Mouse (Mus musculus) limb, embryonic 15.5 days (tissue): ENCODE data around the gene Wipf2. TPM values are rescaled to one million over a fixed set of nuclear protein-coding genes. Genes with fewer than 3 reads are reported as not detected.

ENCODE experiments used
- ATAC-seq: fragments of 200-750 bp; cut with Nextera tagmentation; 2 replicates; pipeline ENCODE4 v1.8.0; 2017; ENCODE audit warnings: low read depth, moderate TSS enrichment; ENCODE audit not compliant: insufficient number of reproducible peaks, low FRiP score, low TSS enrichment
- H3K27ac ChIP-seq: fragments of 300-500 bp; sonication (generic); 2 replicates; pipeline ENCODE4 v1.5.1; 2015; ENCODE audit warnings: moderate library complexity, mild to moderate bottlenecking, inconsistent platforms
- H3K27me3 ChIP-seq: fragments of 300-500 bp; sonication (generic); 2 replicates; pipeline ENCODE4 v1.6.1; 2015; ENCODE audit warnings: inconsistent platforms
- H3K36me3 ChIP-seq: fragments of 300-500 bp; sonication (generic); 2 replicates; pipeline ENCODE4 v1.6.1; 2015; ENCODE audit warnings: inconsistent platforms
- H3K4me1 ChIP-seq: fragments of 300-500 bp; sonication (generic); 2 replicates; pipeline ENCODE4 v1.6.1; 2015; ENCODE audit warnings: inconsistent platforms
- H3K4me2 ChIP-seq: fragments of 300-500 bp; sonication (generic); 2 replicates; pipeline ENCODE4 v1.6.1; 2015; ENCODE audit warnings: mild to moderate bottlenecking, inconsistent platforms
- H3K4me3 ChIP-seq: fragments of 300-500 bp; sonication (generic); 2 replicates; pipeline ENCODE4 v1.5.1; 2015; ENCODE audit warnings: mild to moderate bottlenecking, inconsistent platforms
- H3K9ac ChIP-seq: fragments of 300-500 bp; sonication (generic); 2 replicates; pipeline ENCODE4 v1.6.1; 2015; ENCODE audit warnings: inconsistent platforms
- H3K9me3 ChIP-seq: fragments of 300-500 bp; sonication (generic); 2 replicates; pipeline ENCODE4 v1.6.1; 2016; ENCODE audit warnings: inconsistent platforms
- WGBS: fragments of 180-500 bp; shearing (Covaris S2); methylation state at CpG from one replicate; pipeline ENCODE4 v1.1.7; 2015; 5-methylcytosine and 5-hydroxymethylcytosine counted together
- polyA plus RNA-seq: library from polyadenylated mRNA; unstranded; fragments of >200 nt; fragmentation: Nextera tagmentation; extraction: Ambion mirVana; gene quantifications from 2 replicates; pipeline ENCODE4 v1.2.1, GENCODE M21; 2015

Wipf2 gene
- polyA plus RNA-seq, 1 experiment from 2014 or later: 4.2 TPM

DNA sequence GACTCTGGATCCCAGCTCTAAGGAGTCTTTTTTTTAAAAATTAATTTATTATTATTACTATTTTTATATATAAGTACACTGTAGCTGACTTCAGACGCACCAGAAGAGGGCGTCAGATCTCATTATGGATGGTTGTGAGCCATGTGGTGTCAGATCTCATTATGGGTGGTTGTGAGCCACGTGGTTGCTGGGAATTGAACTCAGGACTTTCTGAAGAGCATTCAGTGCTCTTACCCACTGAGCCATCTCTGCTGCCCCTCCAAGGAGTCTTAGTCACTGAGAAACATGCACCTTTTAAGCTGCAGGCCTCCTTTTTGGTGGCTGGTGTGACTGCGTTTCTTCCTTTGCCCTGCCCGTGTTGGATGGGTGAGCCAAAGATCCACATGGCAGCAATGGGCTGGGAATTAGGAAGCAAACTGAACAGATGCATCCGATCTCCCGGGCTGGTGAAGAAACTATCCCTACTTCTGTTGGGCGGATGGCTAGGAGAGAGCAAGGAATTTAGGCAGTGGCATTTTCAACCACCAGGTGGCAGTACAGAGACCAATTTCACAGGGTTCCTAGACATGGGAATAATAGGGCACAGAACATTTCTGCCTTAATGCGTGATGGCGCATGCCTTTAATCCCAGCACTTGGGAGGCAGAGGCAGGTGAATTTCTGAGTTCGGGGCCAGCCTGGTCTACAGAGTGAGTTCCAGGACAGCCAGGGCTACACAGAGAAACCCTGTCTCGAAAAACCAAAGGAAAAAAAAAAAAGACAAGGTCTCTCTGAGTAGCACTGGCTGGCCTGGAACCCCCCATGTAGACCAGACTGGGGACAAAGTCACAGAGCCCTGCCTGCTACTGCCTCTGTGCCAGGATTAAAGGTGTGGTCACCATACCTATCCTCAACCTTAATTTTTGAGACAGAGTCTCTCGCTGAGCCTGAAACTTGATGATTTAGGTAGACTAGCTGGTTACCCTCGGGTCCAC, 4.4 kb upstream of the Wipf2 start:
- 37% methylated on average over 14 of the region's 14 CpGs for WGBS
- H3K27me3 ChIP-seq: no peaks in the 10 kb centered on the region
- peaks cover 7% of the 10 kb centered on the region for H3K4me1 ChIP-seq
- H3K4me3 ChIP-seq: no peak overlapping the region
- H3K9me3 ChIP-seq: no peaks in the 10 kb centered on the region
- H3K4me2 ChIP-seq: no peak overlapping the region
- no peak overlapping the region for H3K9ac ChIP-seq
- no peaks in the 10 kb centered on the region for H3K36me3 ChIP-seq
- no peak overlapping the region for H3K27ac ChIP-seq
- ATAC-seq: 0 out of 2 replicates have a peak, but pooled peaks have one; percentile 16

DNA sequence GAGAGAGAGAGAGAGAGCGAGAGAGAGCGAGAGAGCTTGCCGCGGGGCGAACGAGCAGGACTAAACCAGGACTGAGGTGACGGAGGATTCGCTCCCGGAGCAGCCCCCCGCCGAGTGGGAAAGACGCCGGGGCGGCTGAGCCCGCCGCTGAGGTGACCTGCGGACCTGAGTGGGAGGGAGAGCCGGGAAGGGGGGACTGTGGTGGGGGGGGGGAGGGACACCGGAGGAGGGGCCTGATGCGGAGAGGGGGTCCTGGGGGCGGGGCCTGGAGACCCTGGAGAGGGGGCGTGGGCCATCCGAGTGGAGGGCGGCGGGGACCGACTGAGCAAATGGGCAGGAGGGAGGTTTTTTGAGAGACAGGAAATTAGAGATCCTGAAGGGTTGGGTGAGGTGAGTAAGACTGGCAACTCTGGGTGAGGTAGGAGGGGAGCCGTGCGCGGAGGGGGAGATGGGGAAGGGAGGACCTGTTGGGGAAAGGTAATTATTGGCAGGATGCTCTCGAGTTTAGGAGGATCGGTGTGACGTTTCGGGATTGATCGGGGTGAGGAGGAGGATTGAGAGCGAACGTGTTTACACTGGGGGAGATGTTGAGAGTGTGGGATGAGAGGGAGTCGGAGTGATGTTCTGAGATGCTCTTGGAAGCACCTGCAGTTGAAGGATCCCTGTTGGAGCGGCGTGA, 452 bp downstream of the Wipf2 start:
- peak overlapping the region; percentile 65 for H3K4me3 ChIP-seq
- H3K4me1 ChIP-seq: peaks cover 12% of the 10 kb centered on the region
- H3K4me2 ChIP-seq: peak overlapping the region; percentile 57
- no peaks in the 10 kb centered on the region for H3K27me3 ChIP-seq
- H3K27ac ChIP-seq: peak overlapping the region; percentile 93
- 0% methylated on average over 36 of the region's 39 CpGs for WGBS
- ATAC-seq: peak; percentile 64
- no peaks in the 10 kb centered on the region for H3K9me3 ChIP-seq
- H3K9ac ChIP-seq: peak overlapping the region; percentile 65
- peaks cover 16% of the 10 kb centered on the region for H3K36me3 ChIP-seq

DNA sequence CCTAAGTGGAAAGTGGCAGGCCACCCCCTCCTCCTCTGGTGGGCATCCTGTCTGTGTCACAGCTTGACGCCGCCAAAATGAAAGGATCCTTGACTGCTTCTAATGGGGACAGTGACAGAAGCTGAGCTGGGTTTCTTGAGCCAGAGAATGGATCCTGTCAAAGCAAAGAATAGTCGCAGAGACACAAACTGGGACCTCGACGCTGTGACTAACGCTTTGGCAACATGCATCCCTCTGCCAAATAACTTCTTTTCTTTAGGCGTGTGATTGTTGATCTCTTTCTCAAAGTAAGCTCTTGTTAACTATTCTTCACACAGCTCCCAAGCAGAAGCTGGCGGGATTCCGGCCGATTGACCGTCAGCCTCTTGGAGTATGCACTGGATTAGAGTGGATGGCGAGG, 3.9 kb downstream of the Wipf2 start:
- Histone ChIP-seq H3K27ac (no peak overlapping the region), H3K36me3 (peaks cover 28% of the 10 kb centered on the region)
- no peak for ATAC-seq

DNA sequence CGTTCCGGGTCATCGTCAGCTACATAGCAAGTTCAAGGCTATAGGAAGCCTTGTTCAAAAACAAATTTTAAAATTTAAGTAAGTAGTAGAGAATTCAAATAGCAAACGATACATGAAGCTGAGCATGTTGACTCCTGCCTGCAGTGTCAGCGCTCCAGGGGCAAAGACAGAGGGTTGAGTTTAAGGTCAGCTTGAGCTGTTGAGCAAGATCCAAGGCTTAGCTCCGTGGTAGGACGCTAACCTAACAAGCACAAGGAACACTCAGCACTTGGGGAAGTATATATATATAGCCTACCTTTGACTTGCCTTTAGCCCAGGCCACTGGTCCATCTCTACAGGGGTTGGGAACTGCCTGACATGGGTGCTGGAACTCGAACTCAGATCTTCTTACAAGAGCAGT, 6.5 kb downstream of the Wipf2 start:
- Histone ChIP-seq H3K36me3 (peaks cover 34% of the 10 kb centered on the region), H3K4me3 (no peak overlapping the region), H3K4me1 (peaks cover 6% of the 10 kb centered on the region), H3K27me3 (no peaks in the 10 kb centered on the region), H3K9me3 (no peaks in the 10 kb centered on the region), H3K9ac (no peak overlapping the region), H3K4me2 (no peak overlapping the region), H3K27ac (no peak overlapping the region)
- no peak for ATAC-seq
- WGBS: 85% methylated on average over 8 of the region's 8 CpGs

More for the DNA sequence above, 3.9 kb downstream of the Wipf2 start:
- peaks cover 17% of the 10 kb centered on the region for H3K4me1 ChIP-seq
- no peak overlapping the region for H3K4me3 ChIP-seq
- 92% methylated on average over 12 of the region's 12 CpGs for WGBS
- H3K27me3 ChIP-seq: no peaks in the 10 kb centered on the region
- H3K4me2 ChIP-seq: no peak overlapping the region
- no peak overlapping the region for H3K9ac ChIP-seq
- no peaks in the 10 kb centered on the region for H3K9me3 ChIP-seq

- H3K36me3 ChIP-seq: peaks cover 34% of the 10 kb centered on the region
- WGBS: 78% methylated on average over 5 of the region's 5 CpGs
- peaks cover 6% of the 10 kb centered on the region for H3K4me1 ChIP-seq
- H3K27me3 ChIP-seq: no peaks in the 10 kb centered on the region
- no peak overlapping the region for H3K9ac ChIP-seq
- H3K4me2 ChIP-seq: no peak overlapping the region
- ATAC-seq: no peak
- no peak overlapping the region for H3K27ac ChIP-seq
- no peaks in the 10 kb centered on the region for H3K9me3 ChIP-seq
- no peak overlapping the region for H3K4me3 ChIP-seq
These were observed 7.4 kb downstream of the Wipf2 start for GRCm38 (mm10) chr11:98870791-98871190.

GRCm38 (mm10) chr11:98871416-98871815, 8.0 kb downstream of the Wipf2 start:
- 0 out of 2 replicates have a peak overlapping the region, but pooled peaks have one; percentile 2 for H3K27ac ChIP-seq

DNA sequence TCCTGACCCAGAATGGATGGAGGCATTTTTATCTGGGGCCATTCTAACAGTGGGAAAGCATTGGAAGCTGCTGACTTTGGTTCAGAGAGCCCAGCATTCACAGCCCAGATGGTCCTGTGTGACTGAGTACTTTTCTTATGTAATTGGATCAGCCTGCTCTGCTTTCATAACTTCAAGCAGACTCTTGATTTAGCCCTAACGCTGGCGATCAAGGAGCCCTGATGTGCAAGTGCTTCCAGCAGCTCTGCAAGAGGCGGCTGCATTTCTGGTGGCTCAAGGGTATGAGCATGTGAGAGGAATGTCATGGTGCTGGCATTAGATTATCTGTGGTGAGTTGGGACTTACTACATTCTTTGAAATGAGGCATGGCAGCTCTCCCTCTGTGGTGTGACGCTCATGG, 8.6 kb downstream of the Wipf2 start:
- Histone ChIP-seq H3K36me3 (peaks cover 33% of the 10 kb centered on the region), H3K4me1 (peaks cover 6% of the 10 kb centered on the region), H3K4me3 (no peak overlapping the region), H3K4me2 (no peak overlapping the region), H3K9me3 (no peaks in the 10 kb centered on the region), H3K9ac (no peak overlapping the region), H3K27me3 (no peaks in the 10 kb centered on the region), H3K27ac (peak overlapping the region; percentile 2; the same call in 1 of the 2 replicates)
- WGBS: 34% methylated on average over 4 of the region's 4 CpGs
- ATAC-seq: no peak; the same call in 1 of the 2 replicates

More at GRCm38 (mm10) chr11:98871416-98871815, 8.0 kb downstream of the Wipf2 start:
- Histone ChIP-seq H3K9ac (no peak overlapping the region), H3K27me3 (no peaks in the 10 kb centered on the region), H3K9me3 (no peaks in the 10 kb centered on the region), H3K4me1 (peaks cover 6% of the 10 kb centered on the region), H3K4me2 (no peak overlapping the region), H3K36me3 (peaks cover 34% of the 10 kb centered on the region), H3K4me3 (no peak overlapping the region)
- no peak for ATAC-seq
- WGBS: 68% methylated on average over 4 of the region's 4 CpGs

DNA sequence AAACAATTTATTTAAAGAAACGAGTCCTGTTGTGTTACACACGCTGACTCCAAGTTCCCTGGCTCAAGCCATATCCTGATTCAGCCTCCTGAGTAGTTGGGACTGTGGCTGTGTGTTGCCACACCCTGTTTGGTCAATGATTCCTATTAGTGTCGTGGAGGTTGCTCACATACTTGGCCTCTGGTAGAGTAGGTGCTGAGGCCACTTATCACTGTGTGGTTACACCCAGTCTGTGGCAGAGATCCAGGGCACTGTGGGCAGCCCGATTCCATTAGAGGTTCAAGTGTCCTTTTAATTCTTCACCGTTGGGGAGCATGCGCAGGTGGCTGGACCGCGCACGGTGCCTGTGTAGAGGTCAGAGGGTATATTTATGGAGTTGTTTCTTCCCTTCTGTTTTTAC, 10.5 kb downstream of the Wipf2 start:
- WGBS: 94% methylated on average over 9 of the region's 9 CpGs
- Histone ChIP-seq H3K9ac (no peak overlapping the region), H3K4me3 (no peak overlapping the region), H3K27me3 (no peaks in the 10 kb centered on the region), H3K27ac (no peak overlapping the region), H3K9me3 (no peaks in the 10 kb centered on the region), H3K4me2 (no peak overlapping the region), H3K36me3 (peaks cover 17% of the 10 kb centered on the region), H3K4me1 (peaks cover 10% of the 10 kb centered on the region)
- no peak for ATAC-seq

GRCm38 (mm10) chr11:98877001-98877400, 13.6 kb downstream of the Wipf2 start:
- H3K27ac ChIP-seq: no peak overlapping the region
- 84% methylated on average over 9 of the region's 9 CpGs for WGBS

DNA sequence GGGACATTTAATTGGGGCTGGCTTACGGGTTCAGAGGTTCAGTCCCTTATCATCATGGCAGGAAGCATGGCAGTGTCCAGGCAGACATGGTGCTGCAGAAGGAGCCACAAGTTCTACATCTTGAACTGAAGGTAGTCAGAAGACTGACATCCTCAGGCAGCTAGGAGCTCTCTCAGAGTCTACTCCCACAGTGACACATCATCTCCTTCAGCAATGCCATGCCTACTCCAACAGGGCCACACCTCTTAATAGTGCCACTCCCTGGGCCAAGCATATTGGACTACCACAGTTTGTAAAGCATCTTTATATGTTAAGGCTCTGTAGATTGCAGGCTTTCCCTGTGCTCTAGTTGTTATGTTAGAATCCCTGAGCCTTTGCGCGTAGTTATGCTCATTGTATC, 24.3 kb downstream of the Wipf2 start:
- Histone ChIP-seq H3K4me1 (no peaks in the 10 kb centered on the region), H3K27ac (no peak overlapping the region), H3K9ac (no peak overlapping the region), H3K4me3 (no peak overlapping the region), H3K9me3 (no peaks in the 10 kb centered on the region), H3K27me3 (no peaks in the 10 kb centered on the region), H3K36me3 (peaks cover 80% of the 10 kb centered on the region), H3K4me2 (no peak overlapping the region)
- ATAC-seq: no peak
- 98% methylated on average over 3 of the region's 3 CpGs for WGBS

More at GRCm38 (mm10) chr11:98877001-98877400, 13.6 kb downstream of the Wipf2 start:
- H3K4me2 ChIP-seq: no peak overlapping the region
- no peak for ATAC-seq
- peaks cover 10% of the 10 kb centered on the region for H3K36me3 ChIP-seq
- H3K4me1 ChIP-seq: 0 out of 2 replicates have a peak, but pooled peaks cover 7% of the 10 kb centered on the region
- no peaks in the 10 kb centered on the region for H3K27me3 ChIP-seq
- no peak overlapping the region for H3K9ac ChIP-seq
- no peak overlapping the region for H3K4me3 ChIP-seq
- no peaks in the 10 kb centered on the region for H3K9me3 ChIP-seq

- Histone ChIP-seq H3K36me3 (peaks cover 94% of the 10 kb centered on the region), H3K9me3 (no peaks in the 10 kb centered on the region), H3K4me2 (no peak overlapping the region), H3K4me1 (no peaks in the 10 kb centered on the region), H3K27ac (no peak overlapping the region), H3K9ac (no peak overlapping the region), H3K4me3 (no peak overlapping the region), H3K27me3 (no peaks in the 10 kb centered on the region)
- no peak for ATAC-seq
- 88% methylated on average over 4 of the region's 4 CpGs for WGBS
These were observed 25.6 kb downstream of the Wipf2 start for GRCm38 (mm10) chr11:98889077-98889476.

- no peak for ATAC-seq
- Histone ChIP-seq H3K9ac (no peak overlapping the region), H3K9me3 (no peaks in the 10 kb centered on the region), H3K4me3 (no peak overlapping the region), H3K36me3 (peaks cover 92% of the 10 kb centered on the region), H3K4me2 (no peak overlapping the region), H3K27me3 (no peaks in the 10 kb centered on the region), H3K27ac (no peak overlapping the region), H3K4me1 (no peaks in the 10 kb centered on the region)
- WGBS: 82% methylated on average over 5 of the region's 5 CpGs
These were observed 26.5 kb downstream of the Wipf2 start for GRCm38 (mm10) chr11:98889977-98890376.
